Mouse (Mus musculus): Measurements from ENCODE around the gene Pkdrej. TPM values are rescaled to one million over a fixed set of nuclear protein-coding genes. Genes with fewer than 3 reads are reported as not detected.

Pkdrej gene
- polyA plus RNA-seq, 2 experiments, result 0.10 to 0.14 TPM

GRCm38 (mm10) chr15:85826676-85827075 lies 5.1 kb upstream of the Pkdrej start:
- peaks cover 6 to 25% of the 10 kb centered on the region in 2 experiments for H3K4me1 ChIP-seq (replicated peaks; ENCODE audit: control insufficient read depth in 2 of 2, insufficient read depth in 2 of 2, low read length in 1 of 2)
- peak overlapping the region; percentile 23 for H3K27ac ChIP-seq
- ATAC-seq (ENCODE audit: insufficient read depth), result peak; percentile 81
- no peak overlapping the region for H3K4me3 ChIP-seq (ENCODE audit: insufficient read depth in 1 of 2, low read depth in 2 of 2, low read length in 2 of 2)
- WGBS (ENCODE audit: insufficient replicate concordance), result 27% methylated on average over 5 of the region's 5 CpGs
- DNase-seq (ENCODE audit: low read depth in 3 of 3, low spot score in 3 of 3), result peak in 2 of 3 experiments; percentile 43 to 51
- peaks cover 6% of the 10 kb centered on the region for H3K27me3 ChIP-seq (ENCODE audit: control insufficient read depth, insufficient read depth, low read length)
- peak overlapping the region; percentile 1; the same call in 1 of the 2 replicates for H3K9ac ChIP-seq (replicated peaks)
- peak overlapping the region; percentile 28 for H3K4me2 ChIP-seq (ENCODE audit: low read depth)
- no peaks in the 10 kb centered on the region for H3K9me3 ChIP-seq (ENCODE audit: control insufficient read depth, low read length)
- TF ChIP-seq CTCF (IDR thresholded peaks at IDR 0.05; ENCODE audit: low read depth), result no peak
- peak; percentile 76 for TF ChIP-seq EP300 (IDR thresholded peaks at IDR 0.05; ENCODE audit: low read depth)
- H3K36me3 ChIP-seq (replicated peaks; ENCODE audit: control insufficient read depth, insufficient read depth, low read depth), result no peaks in the 10 kb centered on the region

GRCm38 (mm10) chr15:85822011-85822359 lies 451 bp upstream of the Pkdrej start:
- no peak for TF ChIP-seq EP300 (IDR thresholded peaks at IDR 0.05; ENCODE audit: low read depth)
- 0 out of 2 replicates have a peak, but pooled peaks have one; percentile 28 for TF ChIP-seq CTCF (IDR thresholded peaks at IDR 0.05; ENCODE audit: low read depth)
- Histone ChIP-seq H3K9ac (replicated peaks) (no peak overlapping the region), H3K9me3 (ENCODE audit: control insufficient read depth, low read length) (no peaks in the 10 kb centered on the region; the same call in none of the 2 replicates), H3K36me3 (replicated peaks; ENCODE audit: control insufficient read depth, insufficient read depth, low read depth) (no peaks in the 10 kb centered on the region), H3K4me1 (replicated peaks; ENCODE audit: control insufficient read depth in 2 of 2, insufficient read depth in 2 of 2, low read length in 1 of 2) (peaks cover 3 to 10% of the 10 kb centered on the region in 2 experiments), H3K27ac (no peak overlapping the region), H3K4me3 (ENCODE audit: insufficient read depth in 1 of 2, low read depth in 2 of 2, low read length in 2 of 2) (peak overlapping the region in 1 of 2 experiments; percentile 28; a peak in 3 of 4 replicates), H3K4me2 (ENCODE audit: low read depth) (peak overlapping the region; percentile 72), H3K27me3 (ENCODE audit: control insufficient read depth, insufficient read depth, low read length) (peaks cover 19% of the 10 kb centered on the region)
- WGBS (ENCODE audit: insufficient replicate concordance), result 15% methylated on average over 4 of the region's 4 CpGs
- DNase-seq (ENCODE audit: low read depth in 3 of 3, low spot score in 3 of 3) (no peak), ATAC-seq (ENCODE audit: insufficient read depth) (peak; percentile 40; the same call in 1 of the 2 replicates)

- Histone ChIP-seq H3K4me1 (replicated peaks; ENCODE audit: control insufficient read depth in 2 of 2, insufficient read depth in 2 of 2, low read length in 1 of 2) (peaks cover 21 to 24% of the 10 kb centered on the region in 2 experiments), H3K4me2 (ENCODE audit: low read depth) (no peak overlapping the region), H3K9ac (replicated peaks) (no peak overlapping the region), H3K27me3 (ENCODE audit: control insufficient read depth, insufficient read depth, low read length) (no peaks in the 10 kb centered on the region), H3K9me3 (ENCODE audit: control insufficient read depth, low read length) (no peaks in the 10 kb centered on the region; the same call in none of the 2 replicates), H3K27ac (no peak overlapping the region), H3K4me3 (ENCODE audit: insufficient read depth in 1 of 2, low read depth in 2 of 2, low read length in 2 of 2) (no peak overlapping the region), H3K36me3 (replicated peaks; ENCODE audit: control insufficient read depth, insufficient read depth, low read depth) (no peaks in the 10 kb centered on the region)
- TF ChIP-seq EP300 (IDR thresholded peaks at IDR 0.05; ENCODE audit: low read depth), result no peak
- TF ChIP-seq CTCF (IDR thresholded peaks at IDR 0.05; ENCODE audit: low read depth), result no peak
- WGBS (ENCODE audit: insufficient replicate concordance), result 34% methylated on average over 10 of the region's 10 CpGs
- DNase-seq (ENCODE audit: low read depth in 3 of 3, low spot score in 3 of 3) (peak in 1 of 3 experiments; percentile 43), ATAC-seq (ENCODE audit: insufficient read depth) (no peak)
Measured at GRCm38 (mm10) chr15:85813428-85813827, 8.1 kb downstream of the Pkdrej start.

- peak; percentile 86 to 91 (median 86) for DNase-seq (ENCODE audit: low read depth in 3 of 3, low spot score in 3 of 3)
- peak within 1 kb of the TSS; percentile 79 for H3K4me2 ChIP-seq (ENCODE audit: low read depth)
- peak within 1 kb of the TSS; percentile 68 for H3K27ac ChIP-seq
- peak within 1 kb of the TSS; percentile 71 to 90 for H3K4me3 ChIP-seq (ENCODE audit: insufficient read depth in 1 of 2, low read depth in 2 of 2, low read length in 2 of 2)
- no peaks in the 10 kb centered on the region for H3K36me3 ChIP-seq (replicated peaks; ENCODE audit: control insufficient read depth, insufficient read depth, low read depth)
- no peaks in the 10 kb centered on the region for H3K27me3 ChIP-seq (ENCODE audit: control insufficient read depth, insufficient read depth, low read length)
- no peaks in the 10 kb centered on the region for H3K9me3 ChIP-seq (ENCODE audit: control insufficient read depth, low read length)
- peak; percentile 91 for ATAC-seq (ENCODE audit: insufficient read depth)
- TF ChIP-seq EP300 (IDR thresholded peaks at IDR 0.05; ENCODE audit: low read depth) (no peak), CTCF (IDR thresholded peaks at IDR 0.05; ENCODE audit: low read depth) (peak; percentile 11; the same call in 1 of the 2 replicates)
- H3K9ac ChIP-seq (replicated peaks), result peak within 1 kb of the TSS; percentile 88
- H3K4me1 ChIP-seq (replicated peaks; ENCODE audit: control insufficient read depth in 2 of 2, insufficient read depth in 2 of 2, low read length in 1 of 2), result peaks cover 21 to 24% of the 10 kb centered on the region in 2 experiments
- 3% methylated on average over 36 of the region's 36 CpGs for WGBS (ENCODE audit: insufficient replicate concordance)
Measured at GRCm38 (mm10) chr15:85811535-85812277, 9.8 kb downstream of the Pkdrej start, which contains the start of gene Cdpf1. TSS of gene Cdpf1 (minus strand) at chr15:85811697.
